Mouse (Mus musculus): ENCODE results near the gene Psors1c2. TPM values are rescaled to one million over a fixed set of nuclear protein-coding genes. Genes with fewer than 3 reads are reported as not detected.

Gene Psors1c2
- total and polyA plus RNA-seq, 3 experiments: not detected

DNA sequence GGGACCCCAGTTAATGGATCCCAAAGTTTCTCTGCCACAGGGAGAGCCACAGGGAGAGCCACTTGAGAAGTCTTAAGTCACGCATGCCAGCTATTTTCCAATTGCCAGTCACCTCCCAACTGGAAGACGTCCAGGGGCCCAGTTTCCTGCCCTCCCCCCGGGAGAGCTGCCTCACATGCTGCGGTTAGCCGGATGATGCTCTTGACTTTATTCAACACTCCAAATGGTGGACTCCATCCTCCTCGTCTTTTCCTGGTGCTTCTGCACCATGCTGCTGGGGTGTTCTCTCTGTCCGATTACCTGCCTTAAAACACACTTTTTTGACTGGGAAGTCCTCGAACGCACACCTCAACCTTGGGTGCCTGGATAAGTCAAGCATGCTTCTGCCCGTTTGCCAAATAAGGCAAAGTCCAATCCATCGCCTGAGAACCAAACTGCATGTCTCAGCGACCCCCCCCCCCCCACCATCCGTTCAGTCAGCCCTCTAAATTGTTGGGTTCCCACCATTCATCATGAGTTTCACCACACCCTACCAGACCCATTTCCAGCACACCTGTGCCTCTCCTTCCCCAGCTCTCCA, 23.3 kb downstream of the Psors1c2 start:
- 81% methylated on average over 13 of the region's 13 CpGs for WGBS
- Histone ChIP-seq H3K9ac (ENCODE audit: low read depth, low read length) (no peak overlapping the region), H3K36me3 (ENCODE audit: control insufficient read depth, insufficient read depth, low read length) (no peaks in the 10 kb centered on the region), H3K4me3 (no peak overlapping the region), H3K4me1 (ENCODE audit: control insufficient read depth, insufficient read depth, low read length) (no peaks in the 10 kb centered on the region), H3K79me2 (replicated peaks; ENCODE audit: control insufficient read depth, insufficient read depth, low read length) (no peaks in the 10 kb centered on the region), H3K27ac (no peak overlapping the region), H3K27me3 (ENCODE audit: control insufficient read depth, insufficient read depth, low read length) (no peaks in the 10 kb centered on the region)
- TF ChIP-seq EP300 (IDR thresholded peaks at IDR 0.05; ENCODE audit: insufficient read depth, low read depth, low read length) (no peak), POLR2A (IDR thresholded peaks at IDR 0.05; ENCODE audit: insufficient read depth, low read depth, low read length) (no peak), CTCF (IDR thresholded peaks at IDR 0.05) (no peak)
- intact Hi-C loops (cut with DNase I): no loop called here
- no peak for DNase-seq

DNA sequence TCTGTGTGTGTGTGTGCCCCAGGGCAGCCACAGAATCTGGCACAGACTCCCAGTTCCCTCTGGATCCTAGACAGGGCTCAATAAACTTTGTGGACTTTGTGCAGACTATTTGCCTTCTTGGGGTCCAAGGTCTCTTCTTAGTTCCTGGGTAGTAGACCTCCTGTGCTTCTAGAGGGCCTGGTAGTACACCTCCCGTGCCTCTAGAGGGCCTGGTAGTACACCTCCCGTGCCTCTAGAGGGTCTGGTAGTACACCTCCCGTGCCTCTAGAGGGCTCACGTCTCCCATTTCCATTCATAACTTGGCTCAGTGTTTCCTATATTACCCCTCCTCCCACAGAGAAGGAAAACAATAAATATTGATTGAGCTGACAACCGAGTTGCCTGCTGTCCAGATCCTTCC, 23.8 kb downstream of the Psors1c2 start:
- Histone ChIP-seq H3K4me1 (ENCODE audit: control insufficient read depth, insufficient read depth, low read length) (no peaks in the 10 kb centered on the region), H3K27ac (no peak overlapping the region), H3K4me3 (no peak overlapping the region), H3K36me3 (ENCODE audit: control insufficient read depth, insufficient read depth, low read length) (no peaks in the 10 kb centered on the region), H3K27me3 (ENCODE audit: control insufficient read depth, insufficient read depth, low read length) (no peaks in the 10 kb centered on the region), H3K9ac (ENCODE audit: low read depth, low read length) (no peak overlapping the region), H3K79me2 (replicated peaks; ENCODE audit: control insufficient read depth, insufficient read depth, low read length) (no peaks in the 10 kb centered on the region)
- intact Hi-C loops (cut with DNase I): no loop called here
- TF ChIP-seq EP300 (IDR thresholded peaks at IDR 0.05; ENCODE audit: insufficient read depth, low read depth, low read length) (no peak), CTCF (IDR thresholded peaks at IDR 0.05) (peak; percentile 68), POLR2A (IDR thresholded peaks at IDR 0.05; ENCODE audit: insufficient read depth, low read depth, low read length) (no peak)
- no peak for DNase-seq
- 34% methylated on average over 5 of the region's 5 CpGs for WGBS

DNA sequence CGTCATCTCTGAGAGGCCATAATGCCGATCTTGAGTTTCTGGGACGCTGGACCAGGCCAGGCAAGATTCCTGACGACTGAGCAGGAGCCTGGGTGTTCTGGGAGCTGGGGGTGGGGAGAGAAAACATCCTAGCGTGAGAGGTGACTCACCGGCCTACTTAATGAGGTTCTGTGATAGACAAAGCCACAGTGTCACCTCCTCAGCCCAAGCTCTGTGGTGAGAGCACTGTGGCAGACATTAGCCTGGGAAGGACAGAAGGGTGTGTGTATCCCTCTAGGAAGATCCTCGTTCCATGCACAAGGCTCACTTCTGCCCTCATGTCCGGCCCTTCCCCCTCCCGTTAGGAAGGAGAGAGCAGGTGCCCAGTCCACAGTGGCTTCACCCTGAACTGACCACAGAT, 24.4 kb downstream of the Psors1c2 start:
- TF ChIP-seq POLR2A (IDR thresholded peaks at IDR 0.05; ENCODE audit: insufficient read depth, low read depth, low read length) (no peak), CTCF (IDR thresholded peaks at IDR 0.05) (no peak), EP300 (IDR thresholded peaks at IDR 0.05; ENCODE audit: insufficient read depth, low read depth, low read length) (no peak)
- 60% methylated on average over 9 of the region's 9 CpGs for WGBS
- no peaks in the 10 kb centered on the region for H3K36me3 ChIP-seq (ENCODE audit: control insufficient read depth, insufficient read depth, low read length)
- no peaks in the 10 kb centered on the region for H3K79me2 ChIP-seq (replicated peaks; ENCODE audit: control insufficient read depth, insufficient read depth, low read length)
- no peaks in the 10 kb centered on the region for H3K4me1 ChIP-seq (ENCODE audit: control insufficient read depth, insufficient read depth, low read length)
- H3K4me3 ChIP-seq: no peak overlapping the region
- DNase-seq: no peak
- H3K9ac ChIP-seq (ENCODE audit: low read depth, low read length): no peak overlapping the region
- no peak overlapping the region for H3K27ac ChIP-seq
- intact Hi-C loops (cut with DNase I): no loop called here
- no peaks in the 10 kb centered on the region for H3K27me3 ChIP-seq (ENCODE audit: control insufficient read depth, insufficient read depth, low read length)

DNA sequence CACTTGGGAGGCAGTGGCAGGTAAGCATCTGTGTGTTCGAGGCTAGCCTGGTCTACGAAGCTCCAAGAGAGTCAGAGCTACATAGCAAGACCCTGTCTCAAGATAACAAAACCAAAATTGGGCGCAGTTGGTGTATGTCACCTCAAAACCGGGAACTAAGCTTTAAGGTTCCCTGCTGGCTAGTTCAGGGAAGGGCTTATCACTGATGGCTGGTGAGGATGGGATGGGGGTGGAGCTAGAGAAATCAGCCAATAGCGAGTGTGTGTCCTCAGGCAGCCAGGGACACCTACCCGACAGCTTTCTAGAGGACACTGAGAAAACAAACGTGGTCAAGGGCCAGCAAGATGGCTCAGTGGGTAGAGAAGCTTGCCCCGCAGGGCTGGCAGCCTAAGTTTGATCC, 25.2 kb downstream of the Psors1c2 start:
- H3K9ac ChIP-seq (ENCODE audit: low read depth, low read length): no peak overlapping the region
- 58% methylated on average over 8 of the region's 8 CpGs for WGBS
- H3K4me3 ChIP-seq: no peak overlapping the region
- no peaks in the 10 kb centered on the region for H3K36me3 ChIP-seq (ENCODE audit: control insufficient read depth, insufficient read depth, low read length)
- no peaks in the 10 kb centered on the region for H3K27me3 ChIP-seq (ENCODE audit: control insufficient read depth, insufficient read depth, low read length)
- H3K79me2 ChIP-seq (replicated peaks; ENCODE audit: control insufficient read depth, insufficient read depth, low read length): no peaks in the 10 kb centered on the region
- intact Hi-C loops (cut with DNase I): no loop called here
- TF ChIP-seq EP300 (IDR thresholded peaks at IDR 0.05; ENCODE audit: insufficient read depth, low read depth, low read length) (no peak), CTCF (IDR thresholded peaks at IDR 0.05) (no peak), POLR2A (IDR thresholded peaks at IDR 0.05; ENCODE audit: insufficient read depth, low read depth, low read length) (no peak)
- H3K27ac ChIP-seq: no peak overlapping the region
- DNase-seq: no peak
- no peaks in the 10 kb centered on the region for H3K4me1 ChIP-seq (ENCODE audit: control insufficient read depth, insufficient read depth, low read length)

DNA sequence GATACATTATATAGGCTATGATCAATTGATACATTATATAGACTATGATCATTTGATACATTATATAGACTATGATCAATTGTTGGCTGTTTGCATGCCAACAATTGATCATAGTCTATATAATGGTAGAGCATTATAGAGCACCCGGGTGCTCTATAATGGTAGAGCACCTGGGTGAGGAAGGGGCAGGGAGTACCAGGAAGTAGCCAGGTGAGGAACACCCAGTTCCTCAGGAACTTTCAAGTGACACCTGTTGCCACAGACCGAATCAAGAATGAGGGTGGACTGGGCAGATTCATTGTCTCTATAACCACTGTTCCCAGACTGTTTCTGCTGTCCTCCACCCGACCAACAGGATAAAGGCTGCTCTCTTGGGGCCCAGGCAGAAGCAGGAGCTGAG, 34.1 kb downstream of the Psors1c2 start, which contains the start of gene 2300002M23Rik:
2300002M23Rik (plus strand) TSS at position 301 of the 400 bp plus-strand sequence.
- no peak within 1 kb of the TSS for H3K27ac ChIP-seq
- no peaks in the 10 kb centered on the region for H3K27me3 ChIP-seq (ENCODE audit: control insufficient read depth, insufficient read depth, low read length)
- 55% methylated on average over 3 of the region's 3 CpGs for WGBS
- H3K79me2 ChIP-seq (replicated peaks; ENCODE audit: control insufficient read depth, insufficient read depth, low read length): no peaks in the 10 kb centered on the region
- H3K36me3 ChIP-seq (ENCODE audit: control insufficient read depth, insufficient read depth, low read length): no peaks in the 10 kb centered on the region
- intact Hi-C loops (cut with DNase I): no loop called here
- no peaks in the 10 kb centered on the region for H3K4me1 ChIP-seq (ENCODE audit: control insufficient read depth, insufficient read depth, low read length)
- H3K9ac ChIP-seq (ENCODE audit: low read depth, low read length): no peak within 1 kb of the TSS
- no peak for TF ChIP-seq EP300 (IDR thresholded peaks at IDR 0.05; ENCODE audit: insufficient read depth, low read depth, low read length)
- TF ChIP-seq CTCF (IDR thresholded peaks at IDR 0.05): no peak
- no peak for TF ChIP-seq POLR2A (IDR thresholded peaks at IDR 0.05; ENCODE audit: insufficient read depth, low read depth, low read length)
- H3K4me3 ChIP-seq: no peak within 1 kb of the TSS
- DNase-seq: no peak

DNA sequence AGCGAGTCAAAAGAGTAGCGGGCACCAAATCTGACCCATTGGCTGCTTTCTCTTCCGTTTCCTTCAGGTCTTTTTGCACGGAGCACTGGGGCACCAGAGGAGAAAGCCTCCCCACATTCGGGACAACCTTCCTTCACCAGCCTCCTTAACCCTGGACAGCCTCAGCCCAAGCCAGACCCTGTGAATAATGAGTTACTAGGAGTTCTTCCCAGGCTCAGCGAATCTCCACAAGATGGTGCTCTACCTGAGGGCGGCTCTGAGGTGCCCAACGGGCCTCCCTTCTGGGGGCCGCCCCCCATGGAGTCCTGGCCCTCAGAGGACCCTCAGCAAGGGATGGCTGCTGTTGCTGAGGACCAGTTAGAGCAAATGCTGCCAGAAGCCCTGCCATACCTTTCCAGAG, 34.8 kb downstream of the Psors1c2 start:
- Histone ChIP-seq H3K9ac (ENCODE audit: low read depth, low read length) (no peak overlapping the region), H3K36me3 (ENCODE audit: control insufficient read depth, insufficient read depth, low read length) (no peaks in the 10 kb centered on the region), H3K79me2 (replicated peaks; ENCODE audit: control insufficient read depth, insufficient read depth, low read length) (no peaks in the 10 kb centered on the region), H3K4me1 (ENCODE audit: control insufficient read depth, insufficient read depth, low read length) (no peaks in the 10 kb centered on the region), H3K27ac (no peak overlapping the region), H3K27me3 (ENCODE audit: control insufficient read depth, insufficient read depth, low read length) (no peaks in the 10 kb centered on the region), H3K4me3 (no peak overlapping the region)
- 27% methylated on average over 9 of the region's 9 CpGs for WGBS
- no peak for DNase-seq
- intact Hi-C loops (cut with DNase I): no loop called here
- TF ChIP-seq CTCF (IDR thresholded peaks at IDR 0.05): no peak
- TF ChIP-seq EP300 (IDR thresholded peaks at IDR 0.05; ENCODE audit: insufficient read depth, low read depth, low read length): no peak
- TF ChIP-seq POLR2A (IDR thresholded peaks at IDR 0.05; ENCODE audit: insufficient read depth, low read depth, low read length): no peak

All from heart, adult 2 months (tissue).